Mouse (Mus musculus): ENCODE measurements around the gene Tsnax.

- no peak for TF ChIP-seq GATA1 (IDR thresholded peaks at IDR 0.05; ENCODE audit: low read length)
- TF ChIP-seq TAL1 (IDR thresholded peaks at IDR 0.05; ENCODE audit: low read length) = no peak
Observed at GRCm38 (mm10) chr8:125074141-125074540, 61.3 kb downstream of the Tsnax start.

All from erythroblast, embryonic 14.5 days (primary cell).